Mouse (Mus musculus): ENCODE results near the gene Ccdc42.
A peak's percentile ranks its signal among the peaks of the same experiment; 100 is the strongest.

Gene Ccdc42

DNA sequence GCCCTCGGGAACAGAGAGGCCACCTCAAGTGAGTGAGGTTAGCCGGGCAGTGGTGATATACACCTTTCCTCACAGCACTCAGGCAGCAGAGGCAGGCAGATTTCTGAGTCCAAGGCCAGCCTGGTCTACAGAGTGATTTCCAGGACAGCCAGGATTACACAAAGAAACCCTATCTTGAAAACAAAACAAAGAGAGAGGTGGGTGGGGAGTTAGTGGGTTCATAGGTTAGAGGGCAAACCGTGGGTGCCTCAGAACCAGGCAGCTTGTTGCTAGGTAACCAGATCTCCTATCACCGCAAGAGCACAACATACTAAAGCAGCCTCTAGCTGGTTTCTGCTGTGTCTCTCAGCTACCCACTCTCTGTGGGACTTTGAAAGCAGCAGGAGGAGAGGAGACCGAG is at the start of gene Ccdc42:
TSS of gene Ccdc42 (plus strand) at position 301 of the 400 bp plus-strand sequence.
- DNase-seq (ENCODE audit: low spot score) = no peak

DNA sequence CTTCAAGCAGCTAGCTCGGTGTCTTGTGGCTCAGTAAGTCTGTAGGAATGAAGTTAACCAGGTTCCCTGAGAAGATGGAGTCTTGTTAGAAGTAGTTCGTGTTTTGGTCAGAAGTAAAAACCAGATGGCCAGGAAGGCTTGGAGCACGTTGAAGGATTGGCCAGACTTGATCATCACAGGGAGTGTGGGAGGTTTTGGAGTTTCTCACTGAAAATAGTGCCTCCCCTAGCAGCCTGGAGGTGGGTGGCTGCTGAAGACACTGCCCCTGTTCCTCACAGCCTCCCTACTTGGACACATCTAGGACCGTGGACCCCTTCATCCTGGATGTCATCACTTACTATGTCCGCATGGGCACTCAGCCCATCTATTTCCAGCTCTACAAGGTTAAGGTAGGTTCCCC is 47.2 kb upstream of the Ccdc42 start:
- DNase-seq (ENCODE audit: low spot score) = no peak

DNA sequence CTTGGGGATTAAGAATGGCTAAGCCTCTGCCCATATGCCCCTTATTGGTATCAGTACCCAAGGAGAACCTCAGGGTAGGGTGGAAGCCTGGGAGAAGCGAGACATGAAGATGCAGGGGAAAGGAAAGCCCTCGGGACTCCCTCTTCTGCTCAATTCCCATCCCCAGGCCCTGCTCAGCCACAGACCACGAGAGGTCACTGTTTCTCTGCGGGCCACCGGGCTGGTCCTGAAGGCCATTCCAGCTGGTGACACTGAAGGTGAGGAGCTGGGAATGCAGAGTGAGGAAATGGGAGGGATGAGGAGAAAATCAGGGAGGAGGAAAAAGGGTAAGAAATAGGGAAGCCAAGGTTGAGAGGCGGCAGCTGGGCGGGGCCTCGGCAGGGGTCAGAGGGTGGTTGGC is 42.3 kb upstream of the Ccdc42 start:
- no peak for DNase-seq (ENCODE audit: low spot score)

DNA sequence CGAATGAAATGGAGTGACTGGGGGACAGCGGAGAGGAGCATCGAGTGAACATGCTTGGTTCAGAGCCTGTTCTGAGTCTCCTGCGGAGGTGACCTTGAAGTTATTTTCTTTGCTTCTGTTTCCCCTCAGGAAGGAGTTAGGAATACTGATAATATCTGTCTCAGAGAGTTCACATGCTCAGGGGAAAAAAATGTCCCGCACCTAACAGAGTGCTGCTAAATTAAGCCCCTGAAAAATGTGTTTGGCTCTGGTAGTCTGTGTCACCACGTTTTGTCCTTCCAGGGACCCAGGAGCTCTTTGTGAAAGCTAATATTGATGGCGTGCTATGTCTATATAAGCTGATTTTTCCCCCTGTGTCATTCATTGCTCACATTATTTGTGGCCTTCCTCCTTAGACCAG is 41.6 kb upstream of the Ccdc42 start:
- DNase-seq (ENCODE audit: low spot score) = no peak

DNA sequence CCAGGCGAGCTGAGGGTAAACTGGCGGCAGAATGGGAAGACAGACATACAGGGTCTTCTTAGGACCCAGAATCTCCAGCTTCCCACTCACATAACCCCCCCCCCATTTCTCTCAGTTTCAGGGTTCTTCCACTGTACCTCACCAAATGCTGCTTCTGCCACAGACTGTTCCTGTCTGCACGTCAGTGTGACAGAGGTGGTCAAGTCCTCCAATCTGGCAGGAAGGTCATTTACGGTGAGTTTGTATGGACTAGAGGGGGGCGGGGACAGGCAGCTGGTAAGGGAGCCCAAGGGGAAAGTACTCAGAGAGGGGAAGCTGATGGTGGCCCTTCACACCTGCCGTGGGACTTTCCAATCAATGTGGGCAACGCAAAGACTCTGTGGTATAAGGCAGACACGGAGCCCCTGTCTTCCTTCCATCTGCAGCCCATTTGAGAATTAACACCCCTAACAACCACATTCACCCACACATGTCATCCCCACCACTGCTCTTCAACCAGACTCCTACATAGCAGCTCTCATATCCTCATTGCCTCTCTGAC is 41.1 kb upstream of the Ccdc42 start:
- DNase-seq (ENCODE audit: low spot score) = no peak

DNA sequence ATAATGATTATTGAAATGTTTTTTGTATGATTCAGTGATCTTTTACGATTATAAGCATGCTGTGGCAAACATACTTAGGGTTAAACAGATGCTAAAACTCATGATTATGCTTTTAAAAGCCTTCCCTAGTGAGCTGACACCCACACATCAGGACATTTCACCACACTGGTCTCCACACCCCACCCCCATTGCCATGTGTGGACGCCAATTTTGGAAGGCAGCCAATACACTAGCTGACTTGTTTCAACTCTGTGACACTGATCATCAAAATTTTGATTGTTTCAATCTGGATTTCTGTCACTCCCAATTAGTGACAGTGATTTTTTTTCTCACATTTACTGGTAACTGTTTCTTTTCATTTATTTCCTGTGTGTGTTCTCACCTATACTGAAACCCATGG is 39.3 kb upstream of the Ccdc42 start:
- DNase-seq (ENCODE audit: low spot score) = no peak

DNA sequence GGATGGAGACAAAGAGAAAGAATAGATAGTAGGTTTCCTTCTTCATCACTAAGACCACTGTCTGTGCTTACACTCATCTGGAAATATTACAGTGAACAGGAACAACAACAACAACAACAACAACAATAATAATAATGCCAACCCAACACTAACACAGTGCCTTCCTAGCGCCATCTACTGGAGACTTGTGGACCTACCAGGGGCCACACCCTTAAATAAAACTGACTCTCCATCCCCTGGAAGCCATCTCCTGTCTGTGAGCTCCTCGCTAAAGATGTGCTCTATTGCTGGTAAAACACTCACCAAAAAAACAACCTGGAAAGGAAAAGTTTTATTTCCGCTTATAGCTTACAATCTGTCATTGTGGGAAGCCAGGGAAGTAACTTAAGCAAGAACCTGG is 37.2 kb upstream of the Ccdc42 start:
- no peak for DNase-seq (ENCODE audit: low spot score)

DNA sequence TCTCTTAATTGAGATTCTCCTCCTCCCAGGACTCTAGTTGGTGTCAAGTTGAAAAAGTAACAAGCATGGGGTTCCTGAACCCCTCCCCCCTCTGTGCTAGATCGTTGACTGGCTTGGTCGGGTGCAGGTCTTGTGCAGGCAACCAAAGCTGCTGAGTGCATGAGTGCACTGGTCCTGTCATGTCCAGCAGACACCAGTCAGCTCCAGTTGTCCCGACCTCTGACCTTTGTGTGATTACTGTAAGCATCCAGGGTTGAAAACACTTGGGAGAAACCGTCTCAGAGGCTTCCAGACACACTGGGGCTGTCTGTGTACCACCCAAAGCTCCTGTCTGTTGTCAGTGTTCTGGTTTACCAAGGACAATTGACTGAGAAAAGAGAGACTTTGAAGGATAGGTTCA is 36.5 kb upstream of the Ccdc42 start:
- DNase-seq (ENCODE audit: low spot score) = no peak

DNA sequence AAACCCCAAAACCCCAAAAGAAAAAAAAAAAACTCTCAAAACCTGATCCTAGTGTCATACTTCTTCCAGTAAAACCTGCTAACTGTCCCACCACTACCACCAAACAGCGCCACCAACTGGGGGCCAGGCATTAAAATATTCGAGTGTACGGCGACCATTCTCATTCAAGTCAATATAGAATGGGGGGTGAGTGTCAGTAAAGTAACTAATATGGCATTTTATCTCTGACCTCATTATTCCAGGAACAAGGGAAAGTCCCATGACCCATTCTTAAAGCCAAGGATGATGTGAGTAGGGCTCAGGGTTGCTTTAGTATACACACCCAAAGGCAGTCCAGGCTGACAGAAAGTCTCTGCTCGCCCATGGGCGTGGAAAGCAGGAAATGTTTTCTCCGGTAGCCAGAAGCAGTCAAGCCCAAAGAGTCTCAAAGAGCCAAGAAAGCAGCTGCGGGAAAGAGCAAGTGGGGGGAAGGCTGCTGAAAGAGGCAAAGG is 32.8 kb upstream of the Ccdc42 start:
- no peak for DNase-seq (ENCODE audit: low spot score)

DNA sequence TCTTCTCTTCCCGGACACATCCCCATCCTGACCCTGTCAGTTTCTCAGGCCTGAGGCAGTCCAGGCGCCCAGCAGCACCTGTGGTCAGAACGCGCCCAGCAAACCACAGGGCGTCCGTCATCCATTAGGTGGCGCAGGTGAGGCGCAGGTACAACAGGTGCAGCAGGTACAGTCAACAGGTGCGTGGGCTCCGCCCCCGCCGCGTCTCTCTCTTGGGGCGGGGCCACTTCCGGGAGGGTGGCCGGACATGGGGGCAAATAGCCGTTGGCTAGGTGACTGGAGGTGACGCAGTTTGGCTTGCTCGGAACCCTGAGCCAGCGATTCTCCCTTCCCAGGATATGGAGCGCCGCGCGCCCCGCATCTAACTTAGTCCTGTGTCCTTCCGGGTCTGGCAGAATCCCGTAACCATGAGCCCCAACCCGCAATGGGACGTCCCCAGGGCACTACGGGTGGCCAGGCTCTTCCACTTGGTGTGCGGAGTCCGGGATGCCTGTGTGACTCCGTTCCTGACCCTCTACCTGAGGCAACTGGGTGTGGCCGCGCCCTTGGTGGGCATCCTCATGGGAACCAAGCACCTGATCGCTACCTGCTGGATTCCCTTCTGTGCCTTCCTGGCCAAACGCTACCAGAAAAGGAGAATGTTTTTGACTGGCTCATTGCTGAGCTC is 30.8 kb upstream of the Ccdc42 start, which contains the start of gene Mfsd6l:
TSS of gene Mfsd6l (plus strand) at position 269 of the 667 bp plus-strand sequence.
- DNase-seq (ENCODE audit: low spot score) = no peak

DNA sequence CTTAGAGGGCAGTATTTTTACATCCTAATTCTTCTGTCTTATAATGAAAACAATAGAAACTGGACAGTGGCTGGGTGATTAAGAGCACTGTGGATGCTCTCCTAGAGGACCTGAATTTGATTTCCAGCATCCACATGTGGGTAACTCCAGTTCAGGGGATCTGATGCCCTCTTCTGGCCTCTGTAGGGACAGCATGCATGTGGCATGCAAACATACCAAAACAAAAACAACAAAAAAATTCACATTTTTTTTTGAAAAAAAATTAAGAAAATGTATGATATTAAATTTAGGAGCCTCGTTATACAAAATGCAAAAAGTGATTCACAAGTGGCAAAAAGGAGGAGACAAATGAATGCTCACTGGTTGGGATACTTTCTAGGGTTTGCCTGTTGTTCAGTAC is 27.3 kb upstream of the Ccdc42 start:
- DNase-seq (ENCODE audit: low spot score) = no peak

DNA sequence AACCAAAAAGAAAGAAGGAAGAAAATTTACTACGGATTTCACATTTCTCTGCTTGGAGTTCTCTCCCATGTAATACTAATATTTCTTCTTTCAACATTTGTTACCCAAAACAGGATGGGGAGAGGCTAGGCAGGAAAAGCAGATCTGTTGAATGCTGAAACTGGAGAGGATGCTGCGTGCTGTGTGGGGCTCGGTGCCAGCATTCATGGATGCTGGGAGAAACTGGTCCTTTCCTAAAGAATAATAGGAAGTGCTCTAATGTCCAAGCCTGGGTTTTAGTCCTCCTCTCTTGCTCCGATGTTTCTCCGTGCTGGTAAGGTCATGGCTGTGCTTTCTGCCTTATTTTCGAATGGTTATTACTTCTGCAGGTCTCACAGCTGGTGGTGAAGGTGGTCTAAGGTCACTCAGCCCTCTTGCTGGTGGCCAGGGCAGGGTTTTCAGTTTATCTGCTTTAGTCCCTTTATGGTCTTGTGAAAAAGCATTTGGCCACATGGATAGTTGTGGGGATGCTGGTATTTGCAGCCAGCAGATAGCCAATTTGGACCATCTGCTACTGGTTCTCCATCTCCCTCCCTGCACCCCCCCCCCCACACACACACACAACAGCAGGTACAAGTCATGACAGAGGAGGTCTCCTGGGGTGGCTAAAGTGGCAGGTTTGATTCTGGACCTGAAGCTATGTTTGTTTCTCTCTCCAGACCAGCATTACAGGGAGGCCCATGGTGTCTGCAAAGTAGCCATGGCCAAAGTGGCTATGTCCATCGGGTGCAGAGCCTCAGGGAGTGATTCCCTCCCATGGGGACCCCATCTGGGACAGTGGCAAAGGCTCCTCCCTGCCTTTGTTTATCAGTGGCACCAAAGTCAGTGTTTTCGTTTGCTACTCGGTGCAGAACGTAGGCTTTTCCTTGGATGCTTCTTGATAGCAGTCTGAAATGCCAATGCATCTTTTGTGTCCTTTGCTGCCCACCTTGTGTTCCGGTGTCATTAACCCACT is 24.6 kb upstream of the Ccdc42 start:
- no peak for DNase-seq (ENCODE audit: low spot score)

DNA sequence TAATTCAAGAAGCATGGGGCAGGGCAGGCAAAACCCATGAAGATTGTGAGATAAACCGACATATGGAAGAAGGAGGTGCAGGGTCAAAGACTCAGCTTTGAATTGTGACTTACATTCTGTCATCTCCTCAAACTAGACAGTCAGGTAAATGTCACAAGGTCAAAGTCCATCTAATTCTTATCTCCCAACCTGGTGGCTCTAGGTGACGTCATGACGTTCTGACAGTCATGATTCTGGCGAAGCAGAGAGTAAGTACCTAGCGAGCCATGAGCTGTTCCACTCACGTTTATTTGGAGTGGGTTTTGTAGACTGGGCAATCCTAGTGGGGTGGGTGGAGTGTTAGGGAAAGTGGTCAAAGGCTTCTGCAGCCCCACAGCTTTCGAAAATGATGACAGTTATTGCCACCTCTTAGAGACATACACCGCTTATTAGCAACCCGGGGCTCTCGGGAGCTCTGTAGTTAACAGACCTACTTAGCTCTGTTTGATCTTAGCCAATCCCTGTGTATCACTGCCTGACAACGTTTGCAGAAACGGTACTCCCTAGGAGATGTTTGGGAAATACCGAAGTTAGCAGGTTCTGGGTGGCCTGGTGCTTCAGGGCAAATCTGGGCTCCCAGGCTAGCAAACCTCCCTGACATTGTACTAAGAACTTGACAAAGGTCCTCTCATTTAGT is 22.3 kb upstream of the Ccdc42 start:
- no peak for DNase-seq (ENCODE audit: low spot score)

DNA sequence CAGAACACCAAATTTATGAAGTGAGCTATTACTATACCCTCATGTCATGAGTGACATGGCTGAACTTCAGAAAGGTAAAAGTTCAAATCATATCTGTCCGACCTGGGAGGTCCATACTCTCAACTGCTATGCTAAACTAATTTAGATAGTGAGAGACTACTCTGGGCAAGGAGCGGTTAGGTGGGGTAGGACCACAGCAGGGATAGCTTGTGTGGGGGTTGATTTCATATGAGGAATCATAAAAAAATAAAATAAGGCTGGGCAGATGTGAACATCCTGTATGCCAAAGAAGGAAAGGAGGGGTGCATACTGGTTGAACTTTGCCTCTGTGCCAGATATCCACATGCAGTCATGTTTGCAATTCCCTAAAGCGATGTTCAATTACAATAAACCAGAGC is 21.8 kb upstream of the Ccdc42 start:
- no peak for DNase-seq (ENCODE audit: low spot score)

DNA sequence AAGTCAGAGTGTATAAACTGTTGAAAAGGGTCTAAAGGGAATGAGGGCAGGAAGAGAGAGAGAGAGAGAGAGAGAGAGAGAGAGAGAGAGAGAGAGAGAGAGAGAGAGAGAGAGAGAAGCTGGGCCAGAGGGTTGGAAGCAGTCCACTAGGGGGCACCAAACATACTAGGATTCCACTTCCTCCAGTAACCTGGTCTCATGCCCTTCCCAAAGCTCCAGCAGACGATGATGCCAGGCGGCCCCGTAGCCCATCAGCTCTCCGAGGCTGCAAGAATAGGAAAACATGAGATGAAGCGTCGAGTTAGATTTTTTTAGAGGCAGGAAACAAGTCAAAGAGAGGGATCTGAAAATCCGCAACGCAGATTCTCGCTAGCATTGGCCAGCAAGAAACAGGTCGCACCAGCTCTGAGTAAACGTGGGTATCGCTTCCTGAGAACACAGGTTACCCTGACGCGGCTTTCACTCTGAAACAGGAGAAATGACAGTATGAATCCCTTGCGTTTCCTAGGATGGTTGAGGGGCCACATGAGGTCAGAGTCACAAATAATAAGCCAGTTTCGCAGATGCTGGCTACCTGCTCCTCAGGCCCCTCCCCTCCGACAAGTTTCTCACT is 20.3 kb upstream of the Ccdc42 start:
- DNase-seq (ENCODE audit: low spot score) = peak; percentile 91

DNA sequence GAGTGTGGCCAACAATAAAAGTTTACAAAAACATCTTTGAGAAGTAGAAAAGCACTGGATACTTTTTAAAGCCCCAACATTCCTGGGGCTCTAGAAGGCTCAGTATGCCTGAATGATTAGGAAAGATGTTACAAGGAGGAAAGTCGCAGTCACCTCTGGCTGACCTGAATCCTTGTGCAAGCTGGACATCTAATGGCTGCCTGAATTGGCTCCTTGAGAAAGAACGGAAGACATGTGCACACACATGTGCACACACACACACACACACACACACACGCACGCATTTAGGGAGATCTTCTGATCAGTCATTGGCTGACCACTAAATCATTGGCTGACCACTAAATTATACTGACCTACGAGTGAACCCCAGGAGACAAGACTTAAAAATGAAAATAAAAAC is 16.0 kb upstream of the Ccdc42 start:
- no peak for DNase-seq (ENCODE audit: low spot score)

DNA sequence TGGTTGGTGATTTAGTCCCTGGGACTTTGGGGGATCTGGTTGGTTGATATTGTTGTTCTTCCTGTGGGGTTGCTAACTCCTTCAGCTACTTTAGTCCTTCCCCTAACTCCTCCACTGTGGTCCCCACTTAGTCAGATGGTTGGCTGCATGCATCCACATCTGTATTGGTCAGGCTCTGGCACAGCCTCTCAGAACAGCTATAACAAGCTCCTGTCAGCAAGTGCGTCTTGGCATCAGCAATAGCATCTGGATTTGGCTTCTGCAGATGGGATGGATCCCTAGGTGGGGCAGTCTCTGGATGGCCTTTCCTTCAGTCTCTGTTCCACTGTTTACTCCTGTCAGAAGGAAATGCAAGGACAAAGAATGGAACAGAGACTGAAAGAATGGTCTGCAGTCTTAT is 9.7 kb upstream of the Ccdc42 start:
- no peak for DNase-seq (ENCODE audit: low spot score)

DNA sequence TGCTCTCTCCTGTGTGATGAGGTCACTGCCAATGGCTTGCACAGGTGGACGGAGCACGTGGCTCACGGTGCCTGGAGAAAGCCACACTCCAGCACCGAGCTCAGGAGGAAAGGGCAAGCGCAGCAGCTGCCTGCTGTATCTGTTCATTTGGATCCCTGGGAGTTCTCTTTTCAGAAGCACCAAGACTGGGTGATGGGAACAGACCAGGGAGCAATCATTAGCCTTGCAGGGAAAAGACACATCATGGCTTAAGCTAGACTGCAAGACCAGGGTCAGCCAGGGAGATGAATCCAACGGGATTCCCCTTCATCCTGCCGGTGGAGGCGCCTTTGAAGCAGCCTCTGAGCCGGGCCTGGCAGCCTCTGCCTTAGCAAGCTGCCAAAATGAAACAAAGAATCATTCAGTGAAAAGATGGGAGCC is 7.3 kb upstream of the Ccdc42 start:
- peak; percentile 49 for DNase-seq (ENCODE audit: low spot score)

DNA sequence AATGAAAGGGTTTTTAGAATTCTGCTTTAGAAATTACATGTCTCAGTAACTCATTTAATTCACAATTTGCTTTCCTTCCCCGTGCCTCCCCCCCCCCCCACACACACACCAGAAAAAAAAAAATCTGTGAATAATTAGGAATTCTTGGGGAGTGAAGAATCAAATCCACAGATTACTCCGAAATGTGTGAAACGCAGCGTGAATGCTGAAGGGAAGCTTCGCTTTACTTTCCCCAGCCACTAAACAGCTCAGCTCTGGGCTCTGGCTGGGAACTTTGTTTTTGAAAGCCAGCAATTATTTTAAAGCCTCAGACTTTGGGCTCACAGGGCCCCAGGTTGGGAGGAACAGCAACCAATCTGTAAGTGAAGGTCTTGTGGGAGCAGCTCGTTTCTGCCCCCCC is 6.3 kb upstream of the Ccdc42 start:
- no peak for DNase-seq (ENCODE audit: low spot score)

DNA sequence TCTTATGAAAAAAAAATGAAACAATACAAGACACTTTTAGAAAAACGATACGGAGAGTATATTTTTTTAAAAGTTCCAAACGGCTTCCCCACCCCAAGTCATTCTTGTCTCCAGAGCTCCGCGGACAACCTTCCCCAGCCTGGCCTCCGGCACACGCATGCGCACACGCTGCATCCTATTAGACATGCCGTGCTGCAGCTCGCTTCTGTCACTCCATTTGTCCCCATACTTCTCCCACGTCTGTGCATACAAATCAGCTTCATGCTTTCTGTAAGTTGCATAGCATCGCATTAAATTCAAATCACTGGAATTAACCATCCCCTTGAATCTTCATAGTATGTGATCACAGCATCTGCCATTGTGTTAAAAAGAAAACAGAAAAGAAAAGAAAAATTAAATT is 3.6 kb upstream of the Ccdc42 start:
- peak; percentile 54 for DNase-seq (ENCODE audit: low spot score)

DNA sequence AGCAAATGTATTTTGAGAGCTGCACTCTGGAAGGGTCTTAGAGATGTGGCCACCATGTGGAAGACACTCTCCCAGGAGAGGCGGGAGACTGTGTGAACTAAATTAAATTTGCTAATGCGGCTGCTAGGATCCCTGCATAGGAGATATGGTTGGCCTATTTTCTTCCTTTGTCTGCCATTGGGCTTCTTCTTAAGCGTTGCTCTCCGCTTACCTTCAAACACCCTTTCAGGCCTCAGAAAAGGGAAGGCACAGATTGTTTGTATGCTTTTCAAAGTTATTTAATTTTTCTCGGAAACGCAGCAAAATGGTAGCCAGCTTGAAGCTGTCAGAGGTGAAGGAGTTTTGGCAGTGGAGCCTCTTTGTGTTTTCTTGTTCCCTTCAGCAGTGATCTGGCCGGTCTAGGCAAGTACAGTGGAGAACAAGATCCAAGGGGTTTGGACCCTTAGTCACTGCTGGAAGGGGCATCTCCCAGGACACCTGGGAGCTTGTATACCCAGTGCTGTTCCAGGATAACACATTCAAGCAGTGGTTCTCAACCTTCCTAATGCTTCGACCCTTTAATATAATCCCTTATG is 2.8 kb upstream of the Ccdc42 start:
- no peak for DNase-seq (ENCODE audit: low spot score)
